Mouse (Mus musculus) liver, embryonic 13.5 days (tissue): Measurements from ENCODE around the gene Hand2. TPM values are rescaled to one million over a fixed set of nuclear protein-coding genes. Genes with fewer than 3 reads are reported as not detected.

Experiments
- ATAC-seq: fragments of 200-750 bp; cut with Nextera tagmentation; 2 replicates; pipeline ENCODE4 v1.8.0; 2017; ENCODE audit warnings: low read depth, mild to moderate bottlenecking, moderate number of reproducible peaks, moderate library complexity
- DNase-seq: peaks from one replicate; pipeline ENCODE4 v3.0.0; 2022
- H3K27ac ChIP-seq: fragments of 300-500 bp; sonication (generic); 2 replicates; pipeline ENCODE4 v1.5.1; 2015; ENCODE audit warnings: moderate library complexity, mild to moderate bottlenecking, inconsistent platforms
- H3K27me3 ChIP-seq: fragments of 300-500 bp; sonication (generic); 2 replicates; pipeline ENCODE4 v1.6.1; 2015; ENCODE audit warnings: mild to moderate bottlenecking, inconsistent platforms
- H3K36me3 ChIP-seq: fragments of 300-500 bp; sonication (generic); 2 replicates; pipeline ENCODE4 v1.6.1; 2015; ENCODE audit warnings: mild to moderate bottlenecking, inconsistent platforms
- H3K4me1 ChIP-seq: fragments of 300-500 bp; sonication (generic); replicated peaks from 2 replicates; pipeline ENCODE4 v1.6.1; 2015; ENCODE audit warnings: inconsistent platforms
- H3K4me2 ChIP-seq: fragments of 300-500 bp; sonication (generic); 2 replicates; pipeline ENCODE4 v1.6.1; 2015; ENCODE audit warnings: inconsistent platforms, mild to moderate bottlenecking, moderate library complexity
- H3K4me3 ChIP-seq: fragments of 300-500 bp; sonication (generic); replicated peaks from 2 replicates; pipeline ENCODE4 v1.5.1; 2015; ENCODE audit warnings: mild to moderate bottlenecking, inconsistent platforms
- H3K9ac ChIP-seq: fragments of 300-500 bp; sonication (generic); 2 replicates; pipeline ENCODE4 v1.6.1; 2015; ENCODE audit warnings: mild to moderate bottlenecking, inconsistent platforms
- H3K9me3 ChIP-seq: fragments of 300-500 bp; sonication (generic); replicated peaks from 2 replicates; pipeline ENCODE4 v1.6.1; 2016; ENCODE audit warnings: inconsistent platforms
- WGBS: fragments of 180-500 bp; shearing (Covaris S2); methylation state at CpG from one replicate; pipeline ENCODE4 v1.1.7; 2015; ENCODE audit not compliant: insufficient replicate concordance; 5-methylcytosine and 5-hydroxymethylcytosine counted together
- polyA plus RNA-seq: library from polyadenylated mRNA; unstranded; fragments of >200 nt; fragmentation: Nextera tagmentation; extraction: Ambion mirVana; gene quantifications from 2 replicates; pipeline ENCODE4 v1.2.1, GENCODE M21; 2015

The Hand2 gene
- polyA plus RNA-seq, result 0.79 and 0.81 TPM in 2 replicates

DNA sequence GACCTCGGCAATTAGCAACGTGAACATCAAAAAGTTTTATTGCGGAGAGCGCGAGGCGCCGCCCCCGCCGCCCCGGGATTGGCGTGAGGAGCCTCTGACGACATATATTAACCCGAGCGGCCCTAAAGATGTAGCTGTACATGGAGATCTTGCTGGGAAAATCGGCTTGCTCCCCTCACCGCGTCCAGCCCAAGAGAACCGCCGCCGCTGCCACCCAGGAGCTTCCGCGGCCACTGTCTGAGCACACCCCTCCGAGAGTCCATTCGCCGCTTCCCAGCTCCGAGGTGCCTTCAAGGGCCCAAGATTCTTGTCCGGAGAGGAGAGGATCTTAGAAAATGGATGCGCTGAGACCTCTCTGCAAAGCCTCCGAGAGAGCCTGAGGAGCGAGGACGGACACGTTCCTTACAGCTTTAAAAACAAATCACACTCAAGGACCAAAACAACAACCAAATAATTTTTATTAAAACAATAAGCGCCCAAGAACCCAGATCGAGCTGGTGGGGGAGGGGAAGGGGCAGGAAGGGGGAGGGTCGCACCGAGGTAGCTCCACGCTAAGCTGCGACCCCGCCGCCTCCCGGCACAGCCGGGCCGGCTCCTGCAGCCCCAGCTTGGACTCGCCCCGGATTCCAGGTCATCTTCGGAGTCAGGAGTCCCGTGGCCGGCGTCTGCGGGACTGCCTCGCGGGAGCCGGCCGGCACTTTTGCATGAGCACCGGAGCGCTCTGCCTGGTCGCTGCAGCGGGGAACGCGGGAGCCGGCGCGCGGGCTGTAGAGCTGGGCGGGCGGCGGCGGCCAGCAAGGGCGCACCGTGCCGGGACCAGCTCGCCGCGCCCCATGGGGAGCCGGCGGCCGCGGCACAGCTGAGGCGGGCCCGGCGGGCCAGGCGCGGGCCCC, at the start of gene Hand2:
Gene Hand2, plus strand, starts transcription at position 133 of the 893 bp plus-strand sequence.
- Histone ChIP-seq H3K36me3 (no peaks in the 10 kb centered on the region), H3K9ac (peak within 1 kb of the TSS; percentile 56), H3K27me3 (peaks cover 97% of the 10 kb centered on the region), H3K27ac (peak within 1 kb of the TSS; percentile 45), H3K9me3 (no peaks in the 10 kb centered on the region), H3K4me3 (peak within 1 kb of the TSS; percentile 47), H3K4me2 (peak within 1 kb of the TSS; percentile 48), H3K4me1 (0 out of 2 replicates have a peak, but pooled peaks cover 6% of the 10 kb centered on the region)
- WGBS, result under 1% methylated on average over 76 of the region's 83 CpGs
- DNase-seq (no peak), ATAC-seq (no peak)

DNA sequence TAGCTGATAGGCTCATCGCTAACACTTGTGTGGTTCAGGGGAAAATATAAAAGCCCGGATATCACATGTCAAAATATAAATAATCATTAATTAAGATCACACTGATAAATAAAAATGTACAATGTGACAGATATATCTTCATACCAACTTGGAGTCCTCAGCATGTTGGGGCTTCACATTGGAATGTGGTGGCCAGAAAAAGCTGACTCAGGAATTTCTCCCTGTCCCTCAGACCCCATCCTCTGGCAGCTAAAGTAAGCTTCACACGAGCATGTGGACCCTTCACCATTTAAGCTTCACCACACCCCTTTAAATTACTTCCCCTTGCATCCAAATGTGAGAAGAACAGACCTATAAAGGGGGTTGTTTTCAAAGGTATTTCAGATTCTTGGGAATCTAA, 47.7 kb upstream of the Hand2 start:
- WGBS, result 46% methylated on average over 3 of the region's 3 CpGs

DNA sequence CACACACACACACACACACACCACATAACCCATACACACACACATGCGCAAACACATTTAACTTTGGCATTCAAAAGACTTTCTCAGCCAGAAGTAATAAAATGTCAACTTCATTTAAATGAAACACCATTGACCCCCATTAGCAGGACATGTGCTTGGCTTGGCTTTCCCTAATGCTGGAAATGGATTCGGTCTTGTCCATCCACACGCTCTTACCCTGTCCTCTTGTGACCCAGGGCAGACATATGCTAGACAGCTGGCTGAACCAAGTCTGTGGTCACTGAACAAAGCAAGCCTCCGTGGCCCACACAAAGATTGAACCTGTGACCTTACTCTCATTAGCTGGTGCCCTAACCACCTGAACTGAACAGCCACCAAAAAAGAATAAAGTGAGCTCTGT, 27.3 kb upstream of the Hand2 start:
- no peak for ATAC-seq
- Histone ChIP-seq H3K36me3 (no peaks in the 10 kb centered on the region), H3K27me3 (no peaks in the 10 kb centered on the region), H3K4me2 (no peak overlapping the region), H3K4me1 (no peaks in the 10 kb centered on the region), H3K4me3 (no peak overlapping the region), H3K9ac (no peak overlapping the region), H3K27ac (no peak overlapping the region), H3K9me3 (no peaks in the 10 kb centered on the region)
- no peak for DNase-seq
- WGBS, result 69% methylated on average over 4 of the region's 4 CpGs

More for the DNA sequence above, 47.7 kb upstream of the Hand2 start:
- ATAC-seq (no peak), DNase-seq (no peak)
- Histone ChIP-seq H3K27ac (no peak overlapping the region), H3K27me3 (no peaks in the 10 kb centered on the region), H3K4me1 (no peaks in the 10 kb centered on the region), H3K4me3 (no peak overlapping the region), H3K9me3 (no peaks in the 10 kb centered on the region), H3K9ac (no peak overlapping the region), H3K36me3 (no peaks in the 10 kb centered on the region), H3K4me2 (no peak overlapping the region)

DNA sequence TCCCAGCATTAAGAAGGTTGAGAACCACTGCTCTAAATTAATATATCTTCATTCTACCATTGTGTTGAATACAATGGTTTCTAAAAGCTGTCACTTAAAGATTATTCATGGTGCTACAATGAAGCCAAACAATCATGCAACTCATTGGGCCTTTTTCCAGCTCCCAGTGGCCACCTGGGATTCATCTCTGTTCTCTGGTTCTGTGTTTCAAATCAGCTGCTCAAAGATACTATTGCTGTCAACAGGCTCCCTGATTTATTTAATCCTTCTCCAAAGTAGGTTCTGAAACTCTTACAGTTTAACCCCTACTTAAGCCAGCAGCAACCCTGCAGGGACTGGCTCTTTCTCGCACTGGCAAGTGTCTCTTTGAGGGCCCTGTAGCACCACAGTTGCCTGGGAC, 17.3 kb upstream of the Hand2 start:
- no peak overlapping the region for H3K4me3 ChIP-seq
- DNase-seq (no peak), ATAC-seq (no peak)
- H3K36me3 ChIP-seq, result no peaks in the 10 kb centered on the region
- WGBS, result 59% methylated on average over 1 of the region's 1 CpGs
- H3K9me3 ChIP-seq, result no peaks in the 10 kb centered on the region
- no peaks in the 10 kb centered on the region for H3K4me1 ChIP-seq
- H3K27me3 ChIP-seq, result peaks cover 6% of the 10 kb centered on the region; the same call in 1 of the 2 replicates
- H3K27ac ChIP-seq, result no peak overlapping the region
- no peak overlapping the region for H3K4me2 ChIP-seq
- H3K9ac ChIP-seq, result no peak overlapping the region

DNA sequence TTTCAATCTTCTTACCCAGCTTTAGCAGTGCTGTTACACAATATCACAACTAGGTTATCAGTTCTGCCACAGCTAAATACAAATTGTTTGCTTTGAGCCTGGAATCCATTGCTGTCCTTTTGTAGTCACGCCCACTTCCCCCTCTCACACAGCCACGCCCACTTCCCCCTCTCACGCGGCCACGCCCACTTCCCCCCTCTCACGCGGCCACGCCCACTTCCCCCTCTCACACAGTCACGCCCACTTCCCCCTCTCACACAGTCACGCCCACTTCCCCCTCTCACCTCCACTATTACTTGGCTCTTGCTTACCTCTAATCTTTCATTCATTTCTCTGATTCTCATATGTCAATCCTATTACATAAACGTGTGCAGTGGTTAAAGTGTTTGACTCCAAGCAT, 15.8 kb upstream of the Hand2 start:
- peaks cover 6% of the 10 kb centered on the region; the same call in 1 of the 2 replicates for H3K27me3 ChIP-seq
- H3K4me1 ChIP-seq, result no peaks in the 10 kb centered on the region
- ATAC-seq (no peak), DNase-seq (no peak)
- H3K27ac ChIP-seq, result no peak overlapping the region
- H3K4me2 ChIP-seq, result no peak overlapping the region
- H3K4me3 ChIP-seq, result no peak overlapping the region
- H3K9ac ChIP-seq, result no peak overlapping the region
- no peaks in the 10 kb centered on the region for H3K36me3 ChIP-seq
- H3K9me3 ChIP-seq, result no peaks in the 10 kb centered on the region
- WGBS, result 17% methylated on average over 11 of the region's 11 CpGs

DNA sequence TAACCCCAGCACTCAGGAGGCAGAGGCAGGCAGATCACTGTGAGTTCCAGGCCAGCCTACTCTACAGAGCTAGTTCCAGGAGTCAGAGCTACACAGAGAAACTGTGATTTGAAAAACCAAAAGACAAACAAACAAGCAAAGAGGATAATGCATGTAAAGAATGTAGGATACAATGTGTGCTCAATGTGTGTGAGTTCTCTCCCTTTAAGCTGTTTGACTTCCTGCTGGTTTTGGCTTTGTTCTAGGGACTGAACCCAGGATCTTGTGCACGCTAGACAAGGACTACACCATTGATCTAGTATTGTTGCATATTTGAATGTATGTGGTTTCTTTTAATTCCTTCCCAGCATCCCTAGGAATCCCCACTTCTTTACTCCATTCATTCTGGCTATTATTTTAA, 14.3 kb upstream of the Hand2 start:
- Histone ChIP-seq H3K9ac (no peak overlapping the region), H3K4me1 (no peaks in the 10 kb centered on the region), H3K4me2 (no peak overlapping the region), H3K27me3 (peaks cover 10% of the 10 kb centered on the region), H3K36me3 (no peaks in the 10 kb centered on the region), H3K27ac (no peak overlapping the region), H3K9me3 (no peaks in the 10 kb centered on the region), H3K4me3 (no peak overlapping the region)
- 40% methylated on average over 1 of the region's 1 CpGs for WGBS
- DNase-seq (no peak), ATAC-seq (no peak)

DNA sequence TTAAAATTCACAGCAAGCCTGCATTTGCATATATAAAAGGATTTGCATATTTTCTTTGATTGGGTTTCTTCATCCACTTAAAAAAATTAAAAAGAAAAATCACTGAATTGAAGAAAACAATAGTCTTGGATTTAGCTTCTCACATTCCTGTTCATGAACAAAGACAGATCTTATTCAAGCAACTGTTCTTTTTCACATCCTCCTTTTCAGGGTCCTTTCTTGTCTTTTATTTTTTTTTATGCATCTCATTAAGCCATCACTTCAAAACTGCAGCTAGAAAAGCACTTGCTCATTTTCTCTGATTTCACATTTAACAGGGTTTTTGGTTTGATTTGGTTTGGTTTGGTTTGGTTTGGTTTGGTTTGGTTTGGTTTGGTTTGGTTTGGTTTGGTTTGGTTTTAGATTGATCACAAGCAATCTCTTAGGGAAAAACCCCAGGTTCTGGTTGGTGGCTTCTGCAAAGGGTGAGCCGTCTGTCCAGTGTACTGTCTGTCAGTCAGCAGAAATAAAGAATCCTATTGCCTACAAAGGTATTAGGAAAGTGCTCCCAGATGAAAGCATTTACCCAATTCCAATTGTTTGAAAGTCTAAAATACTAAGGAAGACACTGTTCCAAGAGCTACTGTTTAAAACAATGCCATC, 10.8 kb upstream of the Hand2 start:
- 34% methylated on average over 1 of the region's 1 CpGs for WGBS

DNA sequence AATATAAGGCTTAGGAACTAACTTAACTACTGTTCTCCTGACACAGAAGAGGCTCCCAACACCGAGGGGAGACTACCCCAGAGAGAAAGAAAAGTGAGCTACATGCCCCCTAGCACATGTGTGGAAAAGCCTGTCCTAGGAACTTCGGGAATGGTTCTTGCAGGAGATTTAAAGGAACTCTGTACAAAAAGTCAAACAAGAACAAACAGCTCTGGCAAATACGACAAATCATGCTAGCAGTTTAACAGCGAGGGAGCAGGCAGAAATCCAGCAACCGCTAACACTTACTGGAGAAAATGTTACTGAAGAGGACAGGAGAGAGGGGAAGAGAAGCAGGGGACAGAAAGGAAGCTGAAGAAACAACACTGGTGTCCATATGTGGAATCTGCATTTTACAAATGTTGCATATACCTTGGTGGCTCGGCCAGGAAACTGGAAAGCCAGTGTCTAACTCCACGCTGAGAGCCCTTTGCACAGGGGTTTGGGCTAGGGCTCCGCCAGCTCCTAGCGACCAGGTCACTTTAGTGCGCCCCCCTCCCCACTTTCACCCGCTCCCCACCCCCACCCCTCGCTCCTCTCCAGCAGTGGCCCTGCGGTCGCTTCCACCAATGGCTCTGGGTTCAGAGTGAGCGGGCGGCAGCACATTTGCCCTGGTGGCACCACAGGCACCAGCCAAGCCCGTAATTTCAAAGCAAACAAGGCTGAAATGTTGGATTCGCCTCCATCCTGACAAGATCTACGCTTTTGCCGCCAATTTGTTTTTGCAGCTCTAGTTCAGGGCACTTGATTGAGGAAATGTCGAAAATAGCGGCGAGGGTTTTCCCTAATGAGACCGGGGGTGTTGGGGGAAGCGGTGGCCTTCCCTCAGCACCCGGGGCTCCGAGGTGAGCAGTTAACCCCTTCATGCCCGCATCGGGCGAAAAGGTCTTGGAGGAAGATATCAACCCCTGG, 8.5 kb upstream of the Hand2 start:
- Histone ChIP-seq H3K9me3 (no peaks in the 10 kb centered on the region), H3K4me2 (peak overlapping the region; percentile 41), H3K27me3 (peaks cover 65% of the 10 kb centered on the region), H3K4me3 (peak overlapping the region; percentile 19), H3K9ac (no peak overlapping the region), H3K27ac (0 out of 2 replicates have a peak overlapping the region, but pooled peaks have one; percentile 5), H3K36me3 (no peaks in the 10 kb centered on the region), H3K4me1 (0 out of 2 replicates have a peak, but pooled peaks cover 4% of the 10 kb centered on the region)
- no peak for ATAC-seq
- 2% methylated on average over 30 of the region's 30 CpGs for WGBS
- DNase-seq, result no peak

More for the DNA sequence above, 10.8 kb upstream of the Hand2 start:
- Histone ChIP-seq H3K9ac (no peak overlapping the region), H3K4me2 (no peak overlapping the region), H3K27me3 (peaks cover 43% of the 10 kb centered on the region), H3K4me3 (no peak overlapping the region), H3K36me3 (no peaks in the 10 kb centered on the region), H3K9me3 (no peaks in the 10 kb centered on the region), H3K4me1 (0 out of 2 replicates have a peak, but pooled peaks cover 4% of the 10 kb centered on the region), H3K27ac (no peak overlapping the region)
- no peak for ATAC-seq
- no peak for DNase-seq

DNA sequence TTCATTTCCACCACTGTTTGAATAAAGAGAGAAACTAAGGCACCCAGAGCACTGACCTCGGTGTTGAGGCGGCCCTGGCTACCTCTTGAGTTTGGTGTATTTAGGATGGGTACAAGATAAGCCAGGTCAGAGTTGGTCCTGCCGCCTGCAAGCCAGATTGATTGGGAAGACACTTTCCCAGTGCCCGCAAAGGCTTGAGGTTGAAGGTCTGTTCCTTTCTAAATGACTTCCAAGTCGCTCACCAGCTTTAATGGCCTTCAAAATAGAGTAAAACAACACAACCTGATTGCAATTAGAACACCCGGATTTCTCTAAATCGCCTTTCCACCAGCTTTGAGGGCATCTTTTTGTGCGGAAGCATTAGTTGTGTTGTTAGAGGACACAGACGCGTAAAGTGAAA, 7.2 kb upstream of the Hand2 start:
- Histone ChIP-seq H3K4me3 (no peak overlapping the region), H3K36me3 (no peaks in the 10 kb centered on the region), H3K4me1 (0 out of 2 replicates have a peak, but pooled peaks cover 4% of the 10 kb centered on the region), H3K27ac (no peak overlapping the region), H3K9me3 (no peaks in the 10 kb centered on the region), H3K4me2 (no peak overlapping the region), H3K9ac (no peak overlapping the region), H3K27me3 (peaks cover 71% of the 10 kb centered on the region)
- WGBS, result 16% methylated on average over 10 of the region's 10 CpGs
- no peak for ATAC-seq
- no peak for DNase-seq

DNA sequence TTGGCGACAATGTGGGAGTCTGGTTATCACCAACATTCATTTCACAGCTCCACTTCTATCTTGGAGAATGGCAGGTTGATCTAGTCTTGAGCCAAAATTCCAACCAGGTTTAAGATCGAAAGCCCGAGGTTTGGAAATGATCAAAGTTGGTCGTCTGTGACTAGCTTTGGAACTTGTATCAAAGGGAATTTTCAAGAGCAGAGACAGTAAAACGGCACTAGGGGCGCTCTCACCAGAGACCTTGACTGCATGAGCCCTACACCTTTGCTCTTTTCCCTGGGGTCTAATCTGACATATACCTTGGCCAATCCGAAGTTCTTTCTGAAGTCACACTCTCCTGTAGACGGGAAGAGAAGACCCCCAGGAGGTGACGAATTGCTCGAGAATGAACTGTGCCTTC, 6.6 kb upstream of the Hand2 start:
- no peak for DNase-seq
- no peak overlapping the region for H3K4me3 ChIP-seq

More for the DNA sequence above, 6.6 kb upstream of the Hand2 start:
- no peaks in the 10 kb centered on the region for H3K36me3 ChIP-seq
- no peak for ATAC-seq
- no peak overlapping the region for H3K9ac ChIP-seq
- H3K27ac ChIP-seq, result no peak overlapping the region
- no peaks in the 10 kb centered on the region for H3K9me3 ChIP-seq
- WGBS, result 4% methylated on average over 10 of the region's 10 CpGs
- no peak overlapping the region for H3K4me2 ChIP-seq
- peaks cover 78% of the 10 kb centered on the region for H3K27me3 ChIP-seq
- 0 out of 2 replicates have a peak, but pooled peaks cover 4% of the 10 kb centered on the region for H3K4me1 ChIP-seq
